ENCODE assay signal across 22 mouse cellular contexts in the genomic region with DNA sequence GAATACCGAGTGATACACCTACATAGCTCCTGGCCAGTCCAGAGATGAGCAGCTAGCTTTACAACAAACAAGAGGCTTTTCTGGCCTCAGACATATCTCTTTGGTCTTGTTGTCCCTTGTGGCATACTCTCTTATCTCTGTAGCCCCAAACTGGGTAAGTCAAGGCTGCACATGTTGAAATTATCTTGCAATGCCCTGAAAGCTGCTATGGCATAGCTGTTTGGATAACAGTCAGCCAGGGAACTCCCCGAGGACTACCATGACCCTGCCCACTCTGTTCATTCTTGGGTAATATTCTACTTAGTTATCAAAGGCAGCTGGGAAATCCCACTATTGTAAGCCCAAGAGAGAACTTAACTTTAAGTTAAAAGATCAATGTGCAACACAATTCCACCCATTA.
A peak's percentile ranks its signal among the peaks of the same experiment; 100 is the strongest.
DNase-seq lines count a peak whose midpoint lies in the region; ATAC-seq lines count a peak whose summit lies in the region.
"Had no signal": no experiment of that assay in that cellular context is flagged by ENCODE, and none has a peak within 500 bp of the region (broad histone marks: within the 10 kb centered on the region; RNA-seq: fewer than 3 reads in every experiment).

No protein-coding gene starts in this region.

- H3K9me3 ChIP-seq in liver, embryonic 12.5 days (replicated peaks) = 0 out of 2 replicates have a peak, but pooled peaks cover 5% of the 10 kb centered on the region
- H3K9me3 ChIP-seq in liver, embryonic 16.5 days (replicated peaks; ENCODE audit: control insufficient read depth, low read length) = no peaks in the 10 kb centered on the region
- H3K9me3 ChIP-seq: embryonic facial prominence, embryonic 12.5 days; hindbrain, embryonic 15.5 days had no signal

- H3K4me2 ChIP-seq in liver, embryonic 12.5 days = no peak overlapping the region
- H3K4me2 ChIP-seq in liver, embryonic 16.5 days (ENCODE audit: low read depth, low read length) = no peak overlapping the region
- H3K4me2 ChIP-seq: embryonic facial prominence, embryonic 12.5 days; forebrain, embryonic 12.5 days; heart, embryonic 11.5 days; heart, embryonic 15.5 days; hindbrain, embryonic 15.5 days had no signal

- H3K4me1 ChIP-seq in liver, embryonic 12.5 days = peaks cover 12% of the 10 kb centered on the region
- peaks cover 5% of the 10 kb centered on the region; the same call in 1 of the 2 replicates for H3K4me1 ChIP-seq in liver, embryonic 16.5 days (ENCODE audit: control insufficient read depth, low read depth, low read length)
- H3K4me1 ChIP-seq: embryonic facial prominence, embryonic 12.5 days; forebrain, embryonic 12.5 days; heart, embryonic 15.5 days; hindbrain, embryonic 15.5 days had no signal

- no peaks in the 10 kb centered on the region for H3K36me3 ChIP-seq in liver, embryonic 12.5 days
- no peaks in the 10 kb centered on the region for H3K36me3 ChIP-seq in liver, embryonic 16.5 days (ENCODE audit: control insufficient read depth, insufficient read depth)
- H3K36me3 ChIP-seq: embryonic facial prominence, embryonic 12.5 days; forebrain, embryonic 12.5 days; heart, embryonic 15.5 days; hindbrain, embryonic 15.5 days had no signal

- peak; percentile 84 for ATAC-seq in liver, embryonic 12.5 days
- peak; percentile 74 for ATAC-seq in liver, embryonic 16.5 days (ENCODE audit: low read depth)
- ATAC-seq in megakaryocyte-erythroid progenitor cell, adult 5-6 weeks (replicated peaks; ENCODE audit: low FRiP score, low TSS enrichment, poor library complexity, severe bottlenecking) = peak; percentile 93
- ATAC-seq: activated CD4-positive, CD25-positive, alpha-beta regulatory T cell, adult 4 months; forebrain, embryonic 16.5 days; Patski had no signal

- H3K4me3 ChIP-seq in liver, embryonic 12.5 days = no peak overlapping the region
- H3K4me3 ChIP-seq in liver, embryonic 16.5 days (ENCODE audit: low read depth, low read length) = no peak overlapping the region
- H3K4me3 ChIP-seq: embryonic facial prominence, embryonic 12.5 days; forebrain, embryonic 12.5 days; heart, adult 2 months; heart, embryonic 15.5 days; hindbrain, embryonic 15.5 days had no signal

- peak; percentile 42 for DNase-seq in c-Kit-positive CD71-positive TER-119-negative erythroid progenitor cells, embryonic 14.5 days (ENCODE audit: low read depth)
- no peak for DNase-seq in spleen, postnatal 36 days (ENCODE audit: low spot score in 2 of 2)
- no peak for DNase-seq in adrenal gland, postnatal 25 days
- no peak for DNase-seq in heart, adult 18-20 months
- DNase-seq: adrenal gland, adult 2 months; cerebellum, adult 11-12 months; cerebellum, adult 9-10 months; cerebellum, postnatal 25 days; gastrocnemius, postnatal 10 days; heart, adult 2 months had no signal

- H3K27me3 ChIP-seq in liver, embryonic 12.5 days (replicated peaks) = 0 out of 2 replicates have a peak, but pooled peaks cover 7% of the 10 kb centered on the region
- H3K27me3 ChIP-seq in liver, embryonic 16.5 days (ENCODE audit: control insufficient read depth, insufficient read depth, low read depth, low read length) = no peaks in the 10 kb centered on the region
- H3K27me3 ChIP-seq: CH12.LX; embryonic facial prominence, embryonic 12.5 days; heart, embryonic 15.5 days; hindbrain, embryonic 15.5 days; Patski had no signal

- H3K9ac ChIP-seq in liver, embryonic 12.5 days = no peak overlapping the region
- no peak overlapping the region for H3K9ac ChIP-seq in liver, embryonic 16.5 days (ENCODE audit: low read depth, low read length)
- H3K9ac ChIP-seq: embryonic facial prominence, embryonic 12.5 days; forebrain, embryonic 12.5 days; heart, embryonic 15.5 days; hindbrain, embryonic 15.5 days had no signal

- 35% methylated on average over 2 of the region's 2 CpGs for WGBS in liver, embryonic 12.5 days (ENCODE audit: insufficient replicate concordance)
- WGBS in liver, embryonic 16.5 days (ENCODE audit: insufficient replicate concordance) = 22% methylated on average over 2 of the region's 2 CpGs

- no peak overlapping the region for H3K27ac ChIP-seq in liver, embryonic 12.5 days
- H3K27ac ChIP-seq in liver, embryonic 16.5 days (ENCODE audit: low read length) = no peak overlapping the region
- H3K27ac ChIP-seq: embryonic facial prominence, embryonic 12.5 days; forebrain, embryonic 12.5 days; heart, adult 2 months; heart, embryonic 15.5 days; hindbrain, embryonic 15.5 days had no signal
